Mouse (Mus musculus): ENCODE measurements around the gene Hist1h4c. TPM values are rescaled to one million over a fixed set of nuclear protein-coding genes. Genes with fewer than 3 reads are reported as not detected.

The Hist1h4c gene
- total RNA-seq (2015; ENCODE audit: low replicate concordance): 59.8 and 77.5 TPM in 2 replicates
- 249 and 402 TPM in 2 replicates for total RNA-seq (2017; ENCODE audit: low replicate concordance)

DNA sequence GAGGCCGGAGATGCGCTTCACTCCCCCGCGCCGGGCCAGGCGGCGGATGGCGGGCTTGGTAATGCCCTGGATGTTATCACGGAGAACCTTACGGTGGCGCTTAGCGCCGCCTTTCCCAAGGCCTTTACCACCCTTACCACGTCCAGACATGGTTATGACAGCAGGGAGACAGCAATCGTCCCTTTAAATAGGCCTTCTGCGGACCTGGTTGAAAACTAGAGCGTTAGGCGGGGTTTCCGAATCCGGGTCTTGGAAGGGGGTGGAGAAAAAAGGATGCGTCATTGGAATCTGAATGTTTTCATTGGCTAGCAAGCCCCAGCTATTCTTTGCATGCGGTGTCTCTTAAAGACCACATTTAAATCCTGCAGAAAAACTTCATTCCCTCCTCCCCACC lies at the start of gene Hist1h4c:
Gene Hist1h4c (minus strand): TSS at position 155 of the 394 bp plus-strand sequence.
- peak; percentile 86 for ATAC-seq (replicated peaks; ENCODE audit: low FRiP score, poor library complexity, severe bottlenecking)

DNA sequence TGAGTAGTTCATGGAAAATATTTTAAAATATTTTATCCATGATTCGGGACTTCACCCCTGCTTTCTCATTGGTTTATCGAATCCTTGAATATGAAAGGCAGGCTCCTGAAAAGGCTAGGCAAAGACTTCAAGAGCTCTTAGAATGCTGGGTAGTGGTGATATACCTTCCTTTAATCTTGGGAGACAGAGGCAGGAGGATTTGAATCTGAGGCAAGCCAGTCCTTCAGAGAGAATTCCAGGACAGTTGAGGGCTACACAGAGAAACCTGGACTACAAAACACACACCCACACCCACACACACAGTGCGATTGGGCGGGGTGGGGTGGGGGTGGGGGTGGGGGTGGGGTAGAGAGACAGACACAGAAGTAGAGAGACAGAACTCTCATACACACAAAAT lies 49.6 kb upstream of the Hist1h4c start:
- no peak for ATAC-seq (replicated peaks; ENCODE audit: low FRiP score, poor library complexity, severe bottlenecking)

DNA sequence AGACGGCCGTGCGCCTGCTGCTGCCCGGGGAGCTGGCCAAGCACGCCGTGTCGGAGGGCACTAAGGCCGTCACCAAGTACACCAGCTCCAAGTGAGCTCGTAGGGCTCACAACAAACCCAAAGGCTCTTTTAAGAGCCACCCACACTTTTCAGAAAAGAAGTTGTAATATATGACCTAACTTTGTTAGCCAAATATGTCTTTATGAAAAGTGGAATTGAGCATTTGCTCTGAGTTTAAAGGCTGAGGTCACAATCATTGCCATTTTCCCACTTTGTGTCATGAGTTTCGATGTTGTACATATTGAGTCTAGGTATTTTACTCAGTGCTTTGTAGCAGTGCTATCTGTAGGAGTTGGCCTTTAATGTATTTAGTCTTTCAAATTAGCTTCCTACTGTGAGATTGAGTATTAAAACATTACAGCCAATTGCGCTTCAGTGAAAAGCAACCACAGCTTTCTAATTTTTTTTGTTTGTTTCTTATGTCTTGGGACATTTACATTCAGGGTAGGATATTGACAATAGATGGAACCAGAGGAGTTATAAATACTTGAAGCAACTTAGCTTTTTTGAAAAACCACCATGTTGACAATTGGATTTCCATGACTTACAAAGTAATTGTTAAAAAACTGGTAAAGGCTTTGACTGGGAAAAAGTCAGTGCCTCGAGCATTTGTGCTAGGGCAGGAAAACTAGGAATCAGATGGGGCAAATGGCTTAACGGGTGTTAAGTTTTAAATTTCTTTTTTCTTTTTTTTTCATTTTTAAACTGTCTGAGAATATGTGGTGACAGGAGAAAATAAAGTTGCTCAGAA lies 49.0 kb upstream of the Hist1h4c start:
- 0 out of 2 replicates have a peak, but pooled peaks have one; percentile 9 for ATAC-seq (replicated peaks; ENCODE audit: low FRiP score, poor library complexity, severe bottlenecking)

DNA sequence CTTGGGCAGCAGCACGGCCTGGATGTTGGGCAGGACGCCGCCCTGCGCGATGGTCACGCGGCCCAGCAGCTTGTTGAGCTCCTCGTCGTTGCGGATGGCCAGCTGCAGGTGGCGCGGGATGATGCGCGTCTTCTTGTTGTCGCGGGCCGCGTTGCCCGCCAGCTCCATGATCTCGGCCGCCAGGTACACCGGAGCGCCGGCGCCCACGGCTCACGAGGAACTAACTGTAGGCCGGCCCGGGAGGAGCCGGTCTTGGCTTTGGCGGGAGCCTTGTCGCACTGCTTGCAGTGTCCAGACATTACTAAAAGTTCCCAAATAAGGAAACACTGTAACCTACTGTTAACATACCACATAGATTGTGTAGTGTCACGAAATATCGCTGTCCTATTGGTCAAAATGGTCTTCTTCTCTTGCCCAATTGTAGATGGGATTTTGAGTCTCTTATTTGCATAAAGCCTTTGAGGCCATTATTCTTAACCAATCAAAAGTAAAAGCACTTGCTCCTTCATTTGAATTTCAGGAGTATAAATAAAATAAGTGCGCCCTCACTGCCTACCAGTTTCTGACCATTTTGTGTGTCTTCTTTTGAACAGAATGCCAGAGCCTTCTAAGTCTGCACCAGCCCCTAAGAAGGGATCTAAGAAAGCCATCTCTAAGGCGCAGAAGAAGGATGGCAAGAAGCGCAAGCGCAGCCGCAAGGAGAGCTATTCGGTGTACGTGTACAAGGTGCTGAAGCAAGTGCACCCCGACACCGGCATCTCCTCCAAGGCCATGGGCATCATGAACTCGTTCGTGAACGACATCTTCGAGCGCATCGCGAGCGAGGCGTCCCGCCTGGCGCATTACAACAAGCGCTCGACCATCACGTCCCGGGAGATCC lies 48.2 kb upstream of the Hist1h4c start, which contains the start of gene Hist1h2bb:
Gene Hist1h2bb (plus strand): TSS at position 534 of the 880 bp plus-strand sequence.
- ATAC-seq (replicated peaks; ENCODE audit: low FRiP score, poor library complexity, severe bottlenecking): peak; percentile 76

DNA sequence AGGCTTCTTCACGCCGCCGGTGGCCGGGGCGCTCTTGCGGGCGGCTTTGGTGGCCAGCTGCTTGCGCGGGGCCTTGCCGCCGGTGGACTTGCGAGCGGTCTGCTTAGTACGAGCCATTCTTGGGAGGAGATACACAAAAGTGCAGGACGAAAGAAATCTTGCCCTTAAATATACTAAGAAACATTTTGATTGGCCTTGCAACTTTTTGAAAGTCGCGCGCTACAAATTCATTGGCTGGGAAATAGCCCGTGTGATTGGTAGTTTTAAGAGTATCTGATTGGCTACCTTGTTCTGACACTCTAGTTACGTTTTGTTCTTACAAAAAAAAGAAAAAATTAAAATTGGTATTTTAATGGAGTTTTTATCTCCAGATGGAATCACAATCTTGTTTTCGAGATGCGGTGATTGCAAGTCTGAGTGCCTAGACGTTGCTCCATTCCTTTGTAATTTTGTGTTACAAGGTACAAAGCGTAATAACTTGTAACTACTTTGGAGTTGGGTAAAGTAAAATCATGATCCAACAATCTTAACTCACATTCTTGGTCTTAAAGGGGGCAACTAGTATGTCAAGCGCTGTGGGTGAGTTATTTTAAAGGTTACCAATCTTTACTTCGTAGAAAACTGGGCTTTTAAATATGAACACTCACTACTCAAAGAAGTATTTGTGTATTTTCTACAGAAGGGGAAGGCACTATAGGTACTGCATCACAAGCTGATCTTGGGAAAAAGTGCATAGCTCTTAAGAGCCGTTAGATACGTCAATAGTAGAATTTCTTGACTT lies 47.3 kb upstream of the Hist1h4c start, which contains the start of gene Hist1h3c:
Gene Hist1h3c (minus strand): TSS at position 222 of the 781 bp plus-strand sequence.
- peak; percentile 64 for ATAC-seq (replicated peaks; ENCODE audit: low FRiP score, poor library complexity, severe bottlenecking)

DNA sequence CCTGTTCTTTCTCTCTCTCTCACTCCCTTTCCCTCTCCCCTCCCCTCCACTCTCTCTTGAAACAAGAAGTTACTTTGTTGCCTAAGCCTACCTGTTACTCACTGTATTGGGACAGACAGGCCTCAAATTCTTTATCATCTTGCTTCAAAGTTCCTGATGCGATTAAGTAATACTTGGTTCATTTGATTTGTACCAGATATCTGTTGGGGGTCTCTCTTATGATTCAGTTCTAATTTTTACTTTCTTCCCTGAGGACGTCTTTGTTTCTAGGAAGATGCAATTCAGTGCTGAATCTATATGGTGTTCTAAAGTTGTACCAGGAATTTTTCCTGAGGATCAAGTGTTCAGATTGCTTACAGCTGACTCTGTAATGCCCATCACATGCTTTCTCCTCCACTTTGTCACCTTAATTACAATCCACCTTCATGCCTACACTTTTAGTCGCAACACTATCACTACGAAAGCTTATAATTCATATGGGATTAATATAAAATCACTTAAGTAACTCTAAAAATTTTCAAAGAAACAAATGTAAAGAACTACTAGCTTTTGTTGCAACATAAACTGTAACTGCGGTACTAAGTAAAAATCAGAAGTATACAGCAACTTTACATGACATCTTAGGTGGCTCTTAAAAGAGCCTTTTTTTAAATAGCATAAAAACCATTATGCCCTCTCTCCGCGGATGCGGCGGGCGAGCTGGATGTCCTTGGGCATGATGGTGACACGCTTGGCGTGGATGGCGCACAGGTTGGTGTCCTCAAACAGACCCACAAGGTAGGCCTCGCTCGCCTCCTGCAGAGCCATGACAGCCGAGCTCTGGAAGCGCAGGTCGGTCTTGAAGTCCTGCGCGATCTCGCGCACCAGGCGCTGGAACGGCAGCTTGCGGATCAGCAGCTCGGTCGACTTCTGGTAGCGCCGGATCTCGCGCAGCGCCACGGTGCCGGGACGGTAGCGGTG lies 46.4 kb upstream of the Hist1h4c start:
- ATAC-seq (replicated peaks; ENCODE audit: low FRiP score, poor library complexity, severe bottlenecking): 0 out of 2 replicates have a peak, but pooled peaks have one; percentile 5

DNA sequence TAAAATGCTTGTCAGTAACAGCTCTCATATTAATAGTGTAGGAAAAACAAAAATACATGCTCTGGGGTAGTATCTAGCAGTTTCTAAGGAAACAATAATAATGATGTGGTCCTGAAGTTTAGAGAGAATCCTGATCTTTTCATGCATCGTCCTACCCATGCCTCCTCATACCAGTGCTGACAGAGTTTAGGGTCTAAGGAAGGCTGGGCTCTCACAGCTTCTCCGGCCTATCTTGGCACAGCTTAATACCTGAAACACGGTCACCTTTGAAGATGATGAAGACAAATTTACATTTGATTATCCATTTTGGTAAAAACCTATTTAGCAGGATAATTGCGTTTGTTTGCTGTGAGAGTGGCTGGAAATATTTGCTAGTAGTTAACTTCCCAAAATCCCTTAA lies 45.7 kb upstream of the Hist1h4c start:
- no peak for ATAC-seq (replicated peaks; ENCODE audit: low FRiP score, poor library complexity, severe bottlenecking)

DNA sequence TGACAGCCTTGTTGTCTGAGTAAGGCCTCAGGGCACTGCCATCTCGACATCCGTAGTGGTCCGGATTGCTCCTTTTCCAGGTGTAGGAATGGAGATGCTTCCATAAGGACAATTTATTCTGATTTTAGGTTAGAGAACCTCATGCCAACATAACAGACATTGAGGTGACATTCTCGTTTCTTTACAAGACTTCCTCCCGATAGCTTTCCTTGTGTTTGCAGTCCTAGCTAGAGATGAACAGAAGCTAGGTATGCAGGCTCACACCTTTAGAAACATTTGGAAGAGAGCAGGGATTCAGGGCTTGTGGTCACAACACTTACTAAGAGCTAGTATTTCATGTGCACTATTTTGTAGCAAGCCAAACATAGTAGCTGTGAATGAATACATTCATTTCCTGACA lies 45.0 kb upstream of the Hist1h4c start:
- no peak for ATAC-seq (replicated peaks; ENCODE audit: low FRiP score, poor library complexity, severe bottlenecking)

DNA sequence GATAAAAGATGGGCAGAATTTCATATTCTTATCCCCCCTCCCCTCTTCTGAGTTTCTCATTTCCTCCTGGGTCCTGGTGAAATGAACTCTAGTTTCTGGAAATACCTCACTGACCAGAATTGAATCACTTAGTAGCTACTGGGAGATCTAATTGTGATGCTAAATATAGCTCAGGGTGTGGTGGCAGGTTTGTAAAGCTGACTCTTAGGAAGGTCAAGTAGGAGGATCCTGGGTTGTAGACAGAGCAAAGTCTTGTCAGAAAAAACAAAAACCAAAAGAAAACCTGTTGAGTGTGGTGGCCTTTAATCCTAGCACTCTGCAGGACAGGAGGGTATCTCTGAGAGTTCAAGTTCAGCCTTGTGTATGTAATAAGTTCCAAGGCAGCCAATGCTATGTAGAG lies 43.8 kb upstream of the Hist1h4c start:
- ATAC-seq (replicated peaks; ENCODE audit: low FRiP score, poor library complexity, severe bottlenecking): no peak

DNA sequence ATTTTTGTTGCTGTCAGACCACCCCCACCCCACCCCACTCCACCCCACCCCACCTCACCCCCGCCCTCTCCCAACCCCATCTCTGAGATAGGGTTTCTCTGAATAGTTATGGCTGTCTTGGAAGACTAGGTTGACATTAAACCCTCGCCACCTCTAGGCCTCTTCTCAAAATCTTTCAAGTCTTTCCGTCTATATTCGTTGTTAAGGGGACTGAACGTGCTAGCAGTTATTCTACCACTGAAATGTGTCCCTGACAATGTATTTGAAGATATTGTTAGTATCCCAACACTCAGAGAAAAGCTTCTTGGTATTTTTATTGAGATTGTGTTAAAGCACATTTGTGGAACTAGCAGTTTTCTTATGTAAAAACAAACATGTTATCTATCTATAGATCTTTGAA lies 42.7 kb upstream of the Hist1h4c start:
- ATAC-seq (replicated peaks; ENCODE audit: low FRiP score, poor library complexity, severe bottlenecking): no peak

DNA sequence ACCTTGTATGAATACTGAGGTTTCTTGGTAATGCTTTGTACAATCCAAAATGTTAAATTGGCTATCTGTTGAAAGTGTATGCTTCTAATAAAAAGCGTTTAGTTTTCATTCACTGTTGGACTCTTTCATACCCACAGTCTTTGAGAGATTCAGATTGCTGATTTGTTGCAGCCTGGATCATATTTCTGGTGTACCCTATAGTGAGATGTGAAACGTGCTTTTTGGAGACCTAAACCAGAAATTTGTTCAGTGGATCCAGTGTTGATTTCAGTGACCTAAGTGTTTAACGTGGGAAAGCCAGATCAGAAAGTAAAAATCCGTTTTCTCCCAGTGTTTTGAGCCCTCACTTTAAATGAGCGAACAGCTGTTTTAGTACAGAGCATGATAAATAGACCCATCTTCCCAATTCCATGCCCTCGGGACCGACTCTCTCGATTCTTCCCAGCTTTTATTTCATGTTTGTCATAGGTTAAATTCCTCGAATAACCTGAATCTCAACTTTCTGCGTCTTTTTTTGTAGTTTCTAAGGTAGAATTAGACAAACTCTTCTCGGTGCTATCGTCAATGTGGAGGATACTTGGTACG lies 42.1 kb upstream of the Hist1h4c start:
- ATAC-seq (replicated peaks; ENCODE audit: low FRiP score, poor library complexity, severe bottlenecking): no peak

DNA sequence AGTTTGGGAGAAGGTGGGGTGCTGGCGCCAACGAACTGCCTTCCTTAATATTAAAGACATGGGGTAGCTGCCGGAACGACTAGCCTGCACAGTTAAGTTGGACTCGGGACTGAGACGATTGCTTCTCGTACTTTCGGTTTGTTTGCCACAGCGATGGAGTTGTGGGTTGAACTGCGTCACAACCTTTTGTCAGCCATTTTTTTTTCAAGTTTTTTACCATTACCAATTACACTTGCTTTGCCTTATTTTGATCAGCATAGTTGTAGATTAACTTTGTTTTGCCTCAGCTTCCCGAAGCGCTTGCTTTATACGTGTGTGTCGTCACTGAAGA lies 41.6 kb upstream of the Hist1h4c start:
- ATAC-seq (replicated peaks; ENCODE audit: low FRiP score, poor library complexity, severe bottlenecking): no peak

DNA sequence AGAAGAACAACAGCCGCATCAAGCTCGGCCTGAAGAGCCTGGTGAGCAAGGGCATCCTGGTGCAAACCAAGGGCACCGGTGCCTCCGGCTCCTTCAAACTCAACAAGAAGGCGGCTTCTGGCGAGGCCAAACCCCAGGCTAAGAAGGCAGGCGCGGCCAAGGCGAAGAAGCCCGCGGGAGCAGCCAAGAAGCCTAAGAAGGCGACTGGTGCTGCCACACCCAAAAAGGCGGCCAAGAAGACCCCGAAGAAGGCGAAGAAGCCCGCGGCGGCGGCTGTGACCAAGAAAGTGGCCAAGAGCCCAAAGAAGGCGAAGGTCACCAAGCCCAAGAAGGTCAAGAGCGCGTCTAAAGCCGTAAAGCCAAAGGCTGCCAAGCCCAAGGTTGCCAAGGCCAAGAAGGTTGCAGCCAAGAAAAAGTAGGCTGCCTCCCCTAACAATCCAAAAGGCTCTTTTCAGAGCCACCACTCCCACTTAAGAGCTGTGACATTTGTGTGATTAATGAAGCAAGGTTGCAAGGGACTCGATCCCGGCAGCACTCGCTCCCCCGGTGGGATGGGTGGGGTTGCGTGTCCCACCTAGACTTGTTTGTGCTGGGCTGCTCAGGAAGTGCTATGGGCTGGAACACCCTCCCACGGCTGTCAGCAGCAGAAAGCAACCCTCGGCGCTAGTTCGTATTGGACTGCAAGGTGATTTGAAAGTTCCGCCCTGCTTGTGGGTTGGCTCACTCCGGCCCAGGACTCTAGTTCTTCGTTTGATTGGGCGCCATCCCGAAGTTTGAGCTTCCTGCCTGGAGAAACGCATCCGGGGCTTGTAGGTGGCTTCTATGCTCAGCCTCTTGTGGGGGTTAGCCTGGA lies 41.0 kb upstream of the Hist1h4c start:
- peak; percentile 71 for ATAC-seq (replicated peaks; ENCODE audit: low FRiP score, poor library complexity, severe bottlenecking)

DNA sequence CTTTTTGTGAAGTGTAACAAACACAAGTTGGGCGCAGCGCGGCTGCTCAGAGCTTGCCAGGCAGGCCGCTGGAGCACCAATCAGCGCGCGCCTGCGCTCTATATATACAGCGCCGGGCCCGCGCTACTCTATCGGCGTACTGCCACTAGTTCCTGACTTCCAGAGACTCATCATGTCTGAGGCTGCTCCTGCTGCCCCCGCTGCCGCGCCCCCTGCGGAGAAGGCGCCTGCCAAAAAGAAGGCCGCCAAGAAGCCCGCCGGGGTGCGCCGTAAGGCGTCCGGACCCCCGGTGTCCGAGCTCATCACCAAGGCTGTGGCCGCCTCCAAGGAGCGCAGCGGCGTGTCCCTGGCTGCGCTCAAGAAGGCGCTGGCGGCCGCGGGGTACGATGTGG lies 40.4 kb upstream of the Hist1h4c start, which contains the start of gene Hist1h1c:
Gene Hist1h1c (plus strand): TSS at position 132 of the 392 bp plus-strand sequence.
- peak; percentile 68 for ATAC-seq (replicated peaks; ENCODE audit: low FRiP score, poor library complexity, severe bottlenecking)

DNA sequence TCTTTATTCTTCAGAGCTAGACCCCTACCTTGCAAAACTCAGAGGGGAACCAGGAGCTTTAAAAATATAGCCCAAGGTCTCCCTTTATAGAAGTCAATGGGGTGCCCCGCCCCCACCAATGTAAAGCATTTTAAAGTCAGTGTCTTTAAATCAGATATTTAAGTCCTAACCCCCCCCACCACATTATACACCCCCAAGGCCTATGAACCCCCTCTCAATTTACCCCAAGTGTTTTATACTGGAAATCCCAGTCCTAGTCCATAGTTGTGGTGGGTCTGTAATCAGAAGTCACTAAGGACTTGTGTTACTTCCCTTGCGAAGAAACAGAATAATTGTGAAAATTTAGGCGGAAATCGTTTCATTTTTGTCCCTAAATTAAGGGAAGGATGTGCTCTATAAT lies 39.8 kb upstream of the Hist1h4c start:
- ATAC-seq (replicated peaks; ENCODE audit: low FRiP score, poor library complexity, severe bottlenecking): no peak

DNA sequence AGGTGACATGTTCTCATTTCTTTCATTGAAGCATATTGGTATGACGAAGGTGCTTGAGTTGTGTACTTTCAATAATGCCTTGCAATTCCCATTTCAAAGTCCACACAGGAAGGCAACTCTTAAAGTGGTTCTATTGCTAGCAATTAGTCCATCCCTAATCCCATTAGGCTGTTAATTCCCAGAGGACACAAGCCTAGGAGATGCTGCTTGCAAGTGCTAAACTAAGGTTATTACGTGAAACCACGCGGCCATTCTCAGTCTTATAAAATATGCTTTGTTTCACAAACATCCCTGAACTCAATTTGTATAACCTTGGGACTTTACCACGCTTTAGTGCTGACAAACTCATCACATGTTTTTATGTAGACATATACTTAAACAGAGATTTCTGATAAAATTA lies 38.8 kb upstream of the Hist1h4c start:
- ATAC-seq (replicated peaks; ENCODE audit: low FRiP score, poor library complexity, severe bottlenecking): no peak

DNA sequence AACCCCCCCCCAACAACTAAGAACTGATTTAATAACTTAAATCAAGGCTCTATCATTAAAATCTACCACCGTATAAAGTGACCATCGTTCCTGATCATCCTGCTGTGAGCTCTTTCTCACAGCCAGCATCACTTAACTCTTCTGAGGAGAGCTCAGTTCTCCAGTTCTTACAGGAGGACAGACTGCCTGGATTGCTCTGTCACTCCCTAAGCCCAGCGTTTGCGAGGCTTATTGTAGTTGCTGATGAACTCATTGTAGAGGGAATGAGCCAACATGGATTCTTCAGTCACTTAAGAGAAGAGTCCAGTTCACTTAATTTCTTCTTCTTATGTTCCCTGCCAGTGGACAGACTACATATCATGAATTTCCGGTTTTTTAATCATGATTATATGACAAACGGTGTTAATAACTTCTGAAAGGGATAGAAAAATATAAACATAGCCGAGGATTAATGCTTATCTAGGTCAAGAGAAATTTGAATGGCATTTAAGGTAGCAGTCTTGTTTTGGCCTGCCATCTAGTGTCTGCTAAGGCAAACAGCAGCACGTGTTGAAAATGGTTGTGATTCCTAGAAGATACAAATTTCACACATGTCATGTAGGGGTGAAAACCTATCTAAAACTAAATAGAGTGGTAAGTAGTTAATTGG lies 34.0 kb upstream of the Hist1h4c start:
- ATAC-seq (replicated peaks; ENCODE audit: low FRiP score, poor library complexity, severe bottlenecking): peak; percentile 88
